Mouse (Mus musculus) forebrain, embryonic 15.5 days (tissue): ENCODE data around the gene Col7a1. TPM values are rescaled to one million over a fixed set of nuclear protein-coding genes. Genes with fewer than 3 reads are reported as not detected.

Experiments used
- ATAC-seq: fragments of 200-750 bp; cut with Nextera tagmentation; replicated peaks from 2 replicates; pipeline ENCODE4 v1.8.0; 2017; ENCODE audit warnings: mild to moderate bottlenecking, moderate TSS enrichment, moderate library complexity
- H3K27ac ChIP-seq: fragments of 300-500 bp; sonication (generic); replicated peaks from 2 replicates; pipeline ENCODE4 v1.5.1; 2015; ENCODE audit warnings: mild to moderate bottlenecking, inconsistent platforms
- H3K27me3 ChIP-seq: fragments of 300-500 bp; sonication (generic); 2 replicates; pipeline ENCODE4 v1.6.1; 2015; ENCODE audit warnings: inconsistent platforms
- H3K36me3 ChIP-seq: fragments of 300-500 bp; sonication (generic); 2 replicates; pipeline ENCODE4 v1.6.1; 2015; ENCODE audit warnings: mild to moderate bottlenecking, inconsistent platforms
- H3K4me1 ChIP-seq: fragments of 300-500 bp; sonication (generic); 2 replicates; pipeline ENCODE4 v1.6.1; 2015; ENCODE audit warnings: inconsistent platforms
- H3K4me2 ChIP-seq: fragments of 300-500 bp; sonication (generic); replicated peaks from 2 replicates; pipeline ENCODE4 v1.6.1; 2015; ENCODE audit warnings: mild to moderate bottlenecking, inconsistent platforms
- H3K4me3 ChIP-seq: fragments of 300-500 bp; sonication (generic); 2 replicates; pipeline ENCODE4 v1.5.1; 2015; ENCODE audit warnings: mild to moderate bottlenecking, inconsistent platforms
- H3K9ac ChIP-seq: fragments of 300-500 bp; sonication (generic); replicated peaks from 2 replicates; pipeline ENCODE4 v1.6.1; 2015; ENCODE audit warnings: mild to moderate bottlenecking, inconsistent platforms
- H3K9me3 ChIP-seq: fragments of 300-500 bp; sonication (generic); 2 replicates; pipeline ENCODE4 v1.6.1; 2016; ENCODE audit warnings: inconsistent platforms
- WGBS: fragments of 180-500 bp; shearing (Covaris S2); methylation state at CpG from one replicate; pipeline ENCODE4 v1.1.7; 2015; ENCODE audit warnings: mixed read lengths; 5-methylcytosine and 5-hydroxymethylcytosine counted together
- polyA plus RNA-seq: library from polyadenylated mRNA; unstranded; fragments of >200 nt; fragmentation: Nextera tagmentation; extraction: Ambion mirVana; gene quantifications from 2 replicates; pipeline ENCODE4 v1.2.1, GENCODE M21; 2015

Gene Col7a1
- polyA plus RNA-seq, 1 experiment from 2014 or later: 1.1 TPM

DNA sequence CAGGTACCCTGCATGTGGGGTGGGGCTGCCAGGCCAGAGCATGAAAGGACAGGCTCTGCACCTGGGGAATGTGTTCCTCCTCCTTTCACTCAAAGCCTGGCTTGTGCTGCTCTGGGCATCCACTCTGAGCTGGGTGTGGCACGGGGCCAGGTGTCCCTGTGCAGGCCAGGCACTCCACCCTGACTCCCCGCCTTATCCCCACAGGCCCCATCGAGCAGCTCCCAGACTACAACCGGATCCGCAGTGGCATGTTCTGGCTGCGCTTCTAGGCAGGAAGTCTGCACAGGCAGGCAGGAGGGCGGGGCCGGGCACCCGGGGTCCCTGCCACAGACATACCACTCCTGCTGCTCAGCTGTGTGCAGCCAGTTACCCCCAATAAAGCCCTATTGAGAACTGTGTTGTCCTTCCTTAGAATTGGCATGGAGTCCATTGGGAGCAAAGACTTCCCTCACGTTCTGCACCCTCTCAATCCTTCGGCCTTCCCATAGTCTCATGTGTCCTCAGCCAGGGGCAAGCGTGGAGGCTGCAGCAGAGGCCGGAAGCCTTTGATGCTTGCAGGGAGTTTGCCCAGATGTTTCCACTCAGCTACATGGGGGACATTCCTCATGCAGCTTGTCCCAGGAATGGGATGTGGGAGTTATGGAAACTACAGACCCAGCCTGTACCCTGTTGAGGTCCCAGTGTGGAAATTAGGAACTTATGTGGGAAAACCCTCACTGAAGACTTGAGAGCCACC, 4.0 kb upstream of the Col7a1 start:
- no peak overlapping the region for H3K4me3 ChIP-seq
- no peaks in the 10 kb centered on the region for H3K4me1 ChIP-seq
- H3K27ac ChIP-seq: no peak overlapping the region
- H3K4me2 ChIP-seq: no peak overlapping the region
- no peak; the same call in 1 of the 2 replicates for ATAC-seq
- H3K27me3 ChIP-seq: peaks cover 18% of the 10 kb centered on the region
- no peaks in the 10 kb centered on the region for H3K9me3 ChIP-seq
- peaks cover 64% of the 10 kb centered on the region for H3K36me3 ChIP-seq
- WGBS: 92% methylated on average over 13 of the region's 13 CpGs
- no peak overlapping the region for H3K9ac ChIP-seq

DNA sequence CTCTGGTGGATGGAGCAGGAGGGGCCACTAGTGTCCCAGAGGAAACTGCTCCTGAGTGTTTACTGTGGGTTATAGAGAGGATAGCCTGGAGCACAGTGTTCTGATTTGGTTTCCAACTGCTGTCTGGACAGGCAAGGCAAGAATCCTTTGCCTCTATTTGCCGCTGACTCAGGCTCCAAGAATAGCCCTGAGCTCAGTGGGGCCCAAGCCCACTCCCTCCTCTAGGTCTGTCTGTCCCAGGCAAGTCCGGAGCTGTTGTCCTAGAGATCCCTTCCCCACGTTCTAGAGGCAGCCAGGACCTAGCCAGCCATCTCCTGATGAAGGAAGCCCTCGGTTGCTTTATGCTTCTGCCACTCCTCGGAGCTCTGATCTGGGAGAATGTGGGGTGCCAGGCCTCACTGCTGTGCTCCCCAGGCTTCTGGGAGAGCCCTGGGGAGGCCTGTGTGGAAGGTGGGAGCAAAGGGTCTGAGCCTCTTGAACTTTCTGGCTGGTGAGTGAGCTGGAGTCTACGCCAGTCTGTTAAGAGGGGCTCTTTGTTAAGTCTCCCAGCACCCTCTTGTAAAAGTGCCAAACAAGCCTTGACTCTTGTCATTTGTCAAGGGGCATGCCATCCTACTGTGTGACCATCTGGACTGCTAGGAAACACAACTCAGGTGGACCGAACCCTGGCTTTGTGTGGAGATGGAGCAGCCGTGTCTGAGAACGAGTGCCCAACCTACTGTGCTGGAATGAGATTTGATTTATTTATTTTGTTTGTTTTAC, 3.2 kb upstream of the Col7a1 start:
- Histone ChIP-seq H3K4me3 (no peak overlapping the region), H3K27ac (no peak overlapping the region), H3K4me2 (no peak overlapping the region), H3K36me3 (peaks cover 56% of the 10 kb centered on the region), H3K9ac (no peak overlapping the region), H3K4me1 (no peaks in the 10 kb centered on the region), H3K9me3 (no peaks in the 10 kb centered on the region), H3K27me3 (peaks cover 18% of the 10 kb centered on the region)
- no peak for ATAC-seq
- 87% methylated on average over 9 of the region's 9 CpGs for WGBS

DNA sequence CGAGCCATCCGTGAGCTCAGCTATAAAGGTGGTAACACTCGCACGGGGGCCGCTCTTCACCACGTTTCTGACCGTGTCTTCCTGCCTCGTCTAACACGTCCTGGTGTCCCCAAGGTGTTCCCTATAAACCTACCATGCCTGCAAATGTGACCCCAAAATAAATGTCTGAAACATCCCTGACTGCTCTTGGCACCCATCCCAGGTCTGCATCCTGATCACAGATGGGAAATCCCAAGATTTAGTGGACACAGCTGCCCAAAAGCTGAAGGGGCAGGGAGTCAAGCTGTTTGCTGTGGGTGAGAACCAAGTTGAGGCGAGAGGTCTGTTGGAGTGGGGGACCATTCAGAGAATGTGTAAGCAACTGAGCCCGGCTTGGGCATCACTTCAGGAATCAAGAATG, 1.9 kb downstream of the Col7a1 start:
- H3K27ac ChIP-seq: no peak overlapping the region
- no peak overlapping the region for H3K4me3 ChIP-seq
- peaks cover 18% of the 10 kb centered on the region for H3K27me3 ChIP-seq
- H3K9ac ChIP-seq: no peak overlapping the region
- peaks cover 7% of the 10 kb centered on the region for H3K36me3 ChIP-seq
- 91% methylated on average over 11 of the region's 11 CpGs for WGBS
- no peaks in the 10 kb centered on the region for H3K4me1 ChIP-seq
- no peak overlapping the region for H3K4me2 ChIP-seq
- H3K9me3 ChIP-seq: no peaks in the 10 kb centered on the region
- no peak for ATAC-seq

DNA sequence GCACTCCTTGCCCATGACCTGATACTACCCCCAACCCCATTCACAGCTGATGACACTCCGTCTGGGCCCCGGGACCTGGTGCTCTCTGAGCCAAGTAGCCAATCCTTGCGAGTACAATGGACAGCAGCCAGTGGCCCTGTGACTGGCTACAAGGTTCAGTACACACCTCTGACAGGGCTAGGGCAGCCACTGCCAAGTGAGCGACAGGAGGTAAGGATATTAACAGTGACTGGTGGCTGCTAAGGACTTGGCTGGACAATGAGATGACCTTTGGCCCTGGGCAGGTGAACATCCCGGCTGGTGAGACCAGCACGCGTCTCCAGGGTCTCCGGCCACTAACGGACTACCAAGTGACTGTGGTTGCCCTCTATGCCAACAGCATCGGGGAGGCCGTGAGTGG, 2.5 kb downstream of the Col7a1 start:
- H3K9ac ChIP-seq: no peak overlapping the region
- no peak overlapping the region for H3K4me2 ChIP-seq
- no peak for ATAC-seq
- H3K4me1 ChIP-seq: no peaks in the 10 kb centered on the region
- H3K27ac ChIP-seq: no peak overlapping the region
- no peak overlapping the region for H3K4me3 ChIP-seq
- H3K36me3 ChIP-seq: peaks cover 3% of the 10 kb centered on the region; the same call in 1 of the 2 replicates
- WGBS: 92% methylated on average over 11 of the region's 11 CpGs
- no peaks in the 10 kb centered on the region for H3K9me3 ChIP-seq
- H3K27me3 ChIP-seq: peaks cover 18% of the 10 kb centered on the region

DNA sequence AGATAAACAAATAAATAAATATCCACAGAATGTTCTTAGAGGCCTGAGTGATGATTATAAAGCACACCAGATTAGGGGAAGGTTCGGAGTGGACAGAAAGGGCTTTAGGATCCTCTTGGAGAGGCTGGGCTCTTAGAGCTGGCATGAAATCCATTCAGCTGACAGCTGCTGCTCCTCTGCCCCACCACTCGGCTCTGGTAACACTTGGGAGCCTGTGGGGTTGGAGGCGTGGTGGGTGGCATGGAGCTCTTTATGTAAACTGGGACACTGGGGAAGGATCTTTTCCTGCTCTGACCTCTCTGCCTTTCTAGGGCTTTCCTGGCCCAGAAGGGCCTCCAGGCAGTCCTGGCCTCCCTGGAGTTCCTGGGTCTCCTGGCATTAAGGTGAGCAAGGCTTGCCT, 10.2 kb downstream of the Col7a1 start:
- H3K36me3 ChIP-seq: no peaks in the 10 kb centered on the region

DNA sequence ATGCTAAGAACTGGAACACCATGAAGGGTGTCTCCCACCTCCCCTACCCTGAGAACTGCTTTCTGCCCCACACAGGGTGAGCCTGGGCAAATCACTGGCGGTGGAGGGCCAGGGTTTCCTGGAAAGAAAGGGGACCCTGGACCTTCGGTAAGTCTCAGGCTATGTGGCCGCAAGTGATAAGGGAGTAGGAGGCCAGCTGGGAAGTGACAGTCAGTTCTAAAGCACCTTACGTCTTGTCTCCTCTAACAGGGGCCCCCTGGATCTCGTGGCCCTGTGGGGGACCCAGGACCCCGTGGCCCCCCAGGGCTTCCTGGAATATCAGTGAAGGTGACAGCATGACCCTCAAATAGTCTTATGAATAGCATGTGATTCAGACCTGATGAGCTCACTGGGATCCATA, 11.0 kb downstream of the Col7a1 start:
- H3K9me3 ChIP-seq: no peaks in the 10 kb centered on the region
- no peak overlapping the region for H3K4me2 ChIP-seq
- no peaks in the 10 kb centered on the region for H3K4me1 ChIP-seq
- H3K27me3 ChIP-seq: no peaks in the 10 kb centered on the region
- no peaks in the 10 kb centered on the region for H3K36me3 ChIP-seq
- no peak for ATAC-seq
- H3K27ac ChIP-seq: no peak overlapping the region
- no peak overlapping the region for H3K9ac ChIP-seq
- no peak overlapping the region for H3K4me3 ChIP-seq
- WGBS: 80% methylated on average over 6 of the region's 6 CpGs

More for the DNA sequence above, 10.2 kb downstream of the Col7a1 start:
- Histone ChIP-seq H3K27me3 (no peaks in the 10 kb centered on the region), H3K27ac (no peak overlapping the region), H3K4me3 (no peak overlapping the region), H3K4me2 (no peak overlapping the region), H3K9me3 (no peaks in the 10 kb centered on the region), H3K9ac (no peak overlapping the region), H3K4me1 (no peaks in the 10 kb centered on the region)
- 84% methylated on average over 3 of the region's 3 CpGs for WGBS
- ATAC-seq: no peak

DNA sequence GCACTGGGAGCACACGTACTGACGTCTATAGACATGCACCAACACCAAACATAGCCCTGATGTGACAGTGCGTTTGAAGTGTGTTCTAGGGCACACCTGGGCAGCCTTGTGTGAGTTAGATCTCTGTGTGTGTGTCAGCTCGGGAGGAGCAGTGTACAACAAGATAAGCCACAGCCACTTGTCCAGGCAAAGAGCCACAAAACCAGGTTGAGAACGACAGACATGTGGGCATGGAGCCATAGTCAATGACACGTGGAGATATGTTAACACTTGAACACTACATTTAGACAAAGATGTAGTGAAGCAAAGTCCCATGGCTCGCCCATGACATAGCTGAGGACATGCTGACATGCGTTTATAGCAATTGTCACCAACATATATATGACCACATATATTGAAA, 17.2 kb downstream of the Col7a1 start:
- H3K4me2 ChIP-seq: no peak overlapping the region
- H3K4me3 ChIP-seq: no peak overlapping the region
- H3K9ac ChIP-seq: no peak overlapping the region
- H3K9me3 ChIP-seq: no peaks in the 10 kb centered on the region
- 82% methylated on average over 8 of the region's 8 CpGs for WGBS
- no peak for ATAC-seq
- H3K27ac ChIP-seq: no peak overlapping the region
- H3K36me3 ChIP-seq: no peaks in the 10 kb centered on the region
- no peaks in the 10 kb centered on the region for H3K27me3 ChIP-seq
- no peaks in the 10 kb centered on the region for H3K4me1 ChIP-seq

DNA sequence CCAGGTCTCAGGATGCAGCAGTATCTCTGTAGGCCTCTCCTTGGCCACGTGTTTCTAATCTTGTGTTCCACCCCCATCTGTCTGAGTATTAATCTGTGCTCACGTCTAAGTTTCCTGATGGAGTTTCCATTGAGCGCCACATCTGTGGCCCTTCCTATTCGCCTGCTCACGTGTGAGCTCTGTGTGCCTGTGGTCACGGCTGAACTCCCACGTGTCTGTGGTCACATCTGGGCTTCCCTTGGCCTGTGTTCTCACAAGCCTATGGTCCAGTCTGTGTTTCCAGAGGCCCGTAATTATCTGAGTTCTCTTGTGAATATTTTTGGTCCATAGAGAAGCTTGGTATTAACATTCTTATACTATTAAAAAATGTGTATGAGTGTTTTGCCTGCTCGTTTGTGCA, 23.1 kb downstream of the Col7a1 start:
- no peaks in the 10 kb centered on the region for H3K4me1 ChIP-seq
- 87% methylated on average over 9 of the region's 9 CpGs for WGBS
- ATAC-seq: no peak
- H3K9me3 ChIP-seq: no peaks in the 10 kb centered on the region
- H3K4me3 ChIP-seq: no peak overlapping the region
- H3K36me3 ChIP-seq: no peaks in the 10 kb centered on the region
- no peak overlapping the region for H3K9ac ChIP-seq
- H3K27ac ChIP-seq: no peak overlapping the region
- no peak overlapping the region for H3K4me2 ChIP-seq
- H3K27me3 ChIP-seq: no peaks in the 10 kb centered on the region

DNA sequence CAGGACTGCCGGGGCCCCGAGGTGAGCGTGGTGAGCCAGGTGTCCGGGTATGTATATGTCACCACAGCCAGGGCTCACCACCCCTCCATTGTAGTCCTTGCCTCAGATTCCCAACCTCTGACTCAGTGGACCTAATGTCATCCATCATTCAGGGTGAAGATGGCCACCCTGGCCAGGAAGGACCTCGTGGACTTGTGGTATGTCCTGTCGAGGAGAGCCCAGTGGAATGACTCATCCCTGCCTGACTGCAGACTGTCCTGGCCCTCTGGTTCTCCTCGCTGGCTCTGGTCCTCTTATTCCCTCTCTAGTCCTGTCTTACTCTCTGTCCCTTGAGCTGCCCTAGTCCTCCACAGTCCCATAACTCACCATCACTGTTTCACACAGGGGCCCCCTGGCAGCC, 24.6 kb downstream of the Col7a1 start:
- 76% methylated on average over 7 of the region's 7 CpGs for WGBS

DNA sequence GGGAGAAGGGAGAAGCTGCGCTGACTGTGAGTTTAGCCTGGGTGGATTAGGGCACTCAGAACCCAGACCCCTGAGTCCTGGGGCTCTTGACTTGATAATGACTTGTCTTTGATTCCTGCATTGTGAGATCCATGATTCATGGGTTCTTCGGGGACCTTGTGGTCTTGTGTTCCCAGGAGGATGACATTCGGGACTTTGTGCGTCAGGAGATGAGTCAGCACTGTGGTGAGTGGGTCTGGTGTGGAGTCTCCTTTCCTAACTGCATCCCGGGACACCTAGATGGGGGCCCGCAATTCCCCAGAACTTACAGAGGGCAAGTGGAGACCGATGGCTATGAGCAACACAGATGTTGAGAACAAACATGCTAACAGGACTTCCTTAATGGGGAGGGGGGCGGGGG, 29.1 kb downstream of the Col7a1 start:
- Histone ChIP-seq H3K9me3 (no peaks in the 10 kb centered on the region), H3K36me3 (no peaks in the 10 kb centered on the region), H3K27me3 (no peaks in the 10 kb centered on the region), H3K9ac (no peak overlapping the region), H3K27ac (no peak overlapping the region), H3K4me2 (no peak overlapping the region), H3K4me3 (no peak overlapping the region), H3K4me1 (no peaks in the 10 kb centered on the region)
- no peak for ATAC-seq
- WGBS: 91% methylated on average over 8 of the region's 8 CpGs

More for the DNA sequence above, 24.6 kb downstream of the Col7a1 start:
- H3K27me3 ChIP-seq: no peaks in the 10 kb centered on the region
- H3K4me3 ChIP-seq: no peak overlapping the region
- ATAC-seq: no peak
- no peaks in the 10 kb centered on the region for H3K36me3 ChIP-seq
- H3K4me1 ChIP-seq: no peaks in the 10 kb centered on the region
- H3K27ac ChIP-seq: no peak overlapping the region
- H3K4me2 ChIP-seq: no peak overlapping the region
- no peaks in the 10 kb centered on the region for H3K9me3 ChIP-seq
- H3K9ac ChIP-seq: no peak overlapping the region

DNA sequence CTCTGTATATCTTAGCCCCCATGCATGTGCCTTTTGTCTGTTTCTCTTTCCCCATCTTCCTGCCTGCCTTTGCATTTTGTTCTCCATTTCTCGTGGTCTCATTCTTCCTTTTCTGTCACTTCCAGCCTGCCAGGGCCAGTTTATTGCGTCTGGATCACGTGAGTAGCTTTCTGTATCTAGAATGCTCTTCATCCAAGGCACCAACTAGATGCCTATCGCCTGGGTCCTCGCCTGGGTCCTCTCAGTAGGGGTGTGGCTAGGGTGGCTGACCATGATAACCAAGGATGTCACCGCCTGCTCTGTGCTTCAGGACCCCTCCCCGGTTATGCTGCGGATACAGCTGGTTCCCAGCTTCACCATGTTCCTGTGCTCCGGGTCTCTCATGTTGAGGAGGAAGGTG, 29.8 kb downstream of the Col7a1 start:
- ATAC-seq: no peak
- no peaks in the 10 kb centered on the region for H3K9me3 ChIP-seq
- H3K27me3 ChIP-seq: no peaks in the 10 kb centered on the region
- WGBS: 82% methylated on average over 9 of the region's 9 CpGs
- no peak overlapping the region for H3K9ac ChIP-seq
- H3K27ac ChIP-seq: no peak overlapping the region
- no peaks in the 10 kb centered on the region for H3K36me3 ChIP-seq
- H3K4me2 ChIP-seq: no peak overlapping the region
- no peaks in the 10 kb centered on the region for H3K4me1 ChIP-seq
- no peak overlapping the region for H3K4me3 ChIP-seq

DNA sequence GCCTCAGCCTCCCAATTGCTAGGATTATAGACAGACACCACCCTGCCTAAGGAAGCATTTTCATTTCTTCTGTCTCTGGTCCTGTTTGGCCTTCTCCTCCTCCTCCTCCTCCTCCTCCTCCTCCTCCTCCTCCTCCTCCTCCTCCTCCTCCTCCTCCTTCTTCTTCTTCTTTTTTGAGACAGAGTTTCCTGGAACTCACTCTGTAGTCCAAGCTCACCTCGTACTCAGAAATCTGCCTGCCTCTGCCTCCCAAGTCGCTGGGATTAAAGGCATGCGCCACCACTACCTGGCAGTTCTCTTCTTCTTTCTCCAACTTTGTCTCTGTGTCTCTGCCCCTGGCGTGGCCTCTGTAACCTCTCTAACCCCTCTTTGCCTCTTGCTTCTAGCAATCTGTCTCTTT, 32.3 kb downstream of the Col7a1 start, which contains the start of gene Ucn2:
Gene Ucn2 (plus strand): TSS at position 301 of the 400 bp plus-strand sequence.
- H3K27me3 ChIP-seq: no peaks in the 10 kb centered on the region
- 83% methylated on average over 3 of the region's 4 CpGs for WGBS
- H3K9ac ChIP-seq: no peak within 1 kb of the TSS
- H3K9me3 ChIP-seq: no peaks in the 10 kb centered on the region
- H3K36me3 ChIP-seq: no peaks in the 10 kb centered on the region
- no peak for ATAC-seq
- no peak within 1 kb of the TSS for H3K4me2 ChIP-seq
- no peak within 1 kb of the TSS for H3K27ac ChIP-seq
- peaks cover 5% of the 10 kb centered on the region for H3K4me1 ChIP-seq
- H3K4me3 ChIP-seq: no peak within 1 kb of the TSS
